Comparison of ENCODE assay signal across 13 mouse cellular contexts in the genomic region with DNA sequence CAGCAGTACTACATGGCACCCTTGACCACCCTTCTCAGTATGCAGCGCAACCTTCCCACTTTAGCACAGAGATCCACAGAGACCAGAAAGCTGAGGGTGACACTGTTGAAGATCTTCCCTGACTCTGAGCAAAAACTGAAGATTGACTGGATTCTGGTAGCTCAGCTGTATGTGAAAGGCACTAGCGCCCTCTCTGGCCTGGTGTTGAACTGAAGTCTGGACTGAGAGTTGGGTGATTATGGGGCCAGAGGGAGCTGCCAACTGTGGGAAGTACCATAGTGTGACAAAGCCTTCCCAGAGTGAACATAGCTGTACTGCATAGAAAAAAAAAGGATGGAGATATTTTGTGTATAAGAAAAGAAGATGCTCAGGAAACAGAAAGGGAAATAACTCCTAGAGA.
DNase-seq lines count a peak whose midpoint lies in the region; ATAC-seq and TF ChIP-seq lines count a peak whose summit lies in the region.
"Had no signal": no experiment of that assay in that cellular context is flagged by ENCODE, and none has a peak within 500 bp of the region (broad histone marks: within the 10 kb centered on the region; RNA-seq: fewer than 3 reads in every experiment).

No protein-coding gene starts in this region.

- H3K27me3 ChIP-seq in forebrain, postnatal 0 days (ENCODE audit: insufficient read depth, low read length) = no peaks in the 10 kb centered on the region
- no peaks in the 10 kb centered on the region for H3K27me3 ChIP-seq in forebrain, embryonic 12.5 days
- H3K27me3 ChIP-seq in liver, embryonic 14.5 days (ENCODE audit: control insufficient read depth, insufficient read depth, low read length) = no peaks in the 10 kb centered on the region
- H3K27me3 ChIP-seq in liver, embryonic 12.5 days (replicated peaks) = no peaks in the 10 kb centered on the region
- H3K27me3 ChIP-seq: heart, embryonic 15.5 days; hindbrain, embryonic 13.5 days; midbrain, embryonic 15.5 days; neural tube, embryonic 13.5 days had no signal

- no peak overlapping the region for H3K4me3 ChIP-seq in forebrain, postnatal 0 days (ENCODE audit: low read depth, low read length)
- no peak overlapping the region for H3K4me3 ChIP-seq in forebrain, embryonic 12.5 days (replicated peaks)
- H3K4me3 ChIP-seq in liver, embryonic 14.5 days (ENCODE audit: insufficient read depth in 1 of 2, low read depth in 2 of 2, low read length in 2 of 2) = no peak overlapping the region
- H3K4me3 ChIP-seq in liver, embryonic 12.5 days = no peak overlapping the region
- no peak overlapping the region for H3K4me3 ChIP-seq in ES-E14 (ENCODE audit: insufficient read depth in 1 of 2, low read depth in 1 of 2, low read length in 2 of 2, poor library complexity in 1 of 2, severe bottlenecking in 1 of 2)
- H3K4me3 ChIP-seq: heart, embryonic 15.5 days; hindbrain, embryonic 13.5 days; midbrain, embryonic 15.5 days; neural tube, embryonic 13.5 days had no signal

- in situ Hi-C loops in ES-E14 (cut with MboI; ENCODE audit: low sequenced_read_pairs in 2 of 2, unreplicated experiment in 2 of 2) = no loop called here

- TF ChIP-seq CTCF in forebrain, postnatal 0 days (IDR thresholded peaks at IDR 0.05; ENCODE audit: low read depth) = peak; percentile 19; the same call in 1 of the 2 replicates
- 0 out of 2 replicates have a peak, but pooled peaks have one; percentile 17 for TF ChIP-seq CTCF in liver, embryonic 14.5 days (IDR thresholded peaks at IDR 0.05; ENCODE audit: low read depth)

- no peak overlapping the region for H3K27ac ChIP-seq in forebrain, postnatal 0 days (ENCODE audit: low read depth, low read length)
- no peak overlapping the region for H3K27ac ChIP-seq in forebrain, embryonic 12.5 days
- H3K27ac ChIP-seq in liver, embryonic 14.5 days = no peak overlapping the region
- no peak overlapping the region for H3K27ac ChIP-seq in liver, embryonic 12.5 days
- H3K27ac ChIP-seq in ES-E14 (ENCODE audit: insufficient read depth, low read depth, low read length, poor library complexity, severe bottlenecking) = no peak overlapping the region
- H3K27ac ChIP-seq: heart, embryonic 15.5 days; hindbrain, embryonic 13.5 days; midbrain, embryonic 15.5 days; neural tube, embryonic 13.5 days had no signal

- no peaks in the 10 kb centered on the region for H3K9me3 ChIP-seq in forebrain, postnatal 0 days (ENCODE audit: low read length)
- no peaks in the 10 kb centered on the region for H3K9me3 ChIP-seq in forebrain, embryonic 12.5 days
- H3K9me3 ChIP-seq in liver, embryonic 14.5 days (ENCODE audit: control insufficient read depth, low read length) = no peaks in the 10 kb centered on the region
- no peaks in the 10 kb centered on the region for H3K9me3 ChIP-seq in liver, embryonic 12.5 days (replicated peaks)
- H3K9me3 ChIP-seq in ES-E14 (ENCODE audit: control insufficient read depth, insufficient read depth, low read depth, low read length) = no peaks in the 10 kb centered on the region
- H3K9me3 ChIP-seq: heart, embryonic 15.5 days; hindbrain, embryonic 13.5 days; midbrain, embryonic 15.5 days; neural tube, embryonic 13.5 days had no signal

- ATAC-seq in forebrain, postnatal 0 days = no peak
- no peak for ATAC-seq in forebrain, embryonic 12.5 days (ENCODE audit: low FRiP score)
- no peak for ATAC-seq in liver, embryonic 14.5 days (ENCODE audit: insufficient read depth)
- ATAC-seq in liver, embryonic 12.5 days = no peak
- ATAC-seq: midbrain, embryonic 15.5 days had no signal

- no peaks in the 10 kb centered on the region for H3K4me1 ChIP-seq in forebrain, postnatal 0 days (ENCODE audit: insufficient read depth)
- no peaks in the 10 kb centered on the region for H3K4me1 ChIP-seq in forebrain, embryonic 12.5 days
- no peaks in the 10 kb centered on the region for H3K4me1 ChIP-seq in liver, embryonic 14.5 days (replicated peaks; ENCODE audit: control insufficient read depth in 2 of 2, insufficient read depth in 2 of 2, low read length in 1 of 2)
- H3K4me1 ChIP-seq in liver, embryonic 12.5 days = no peaks in the 10 kb centered on the region
- H3K4me1 ChIP-seq in ES-E14 (ENCODE audit: control insufficient read depth in 2 of 2, insufficient read depth in 2 of 2, low read length in 2 of 2, poor library complexity in 1 of 2) = no peaks in the 10 kb centered on the region
- H3K4me1 ChIP-seq: heart, embryonic 15.5 days; hindbrain, embryonic 13.5 days; midbrain, embryonic 15.5 days; neural tube, embryonic 13.5 days had no signal

- H3K4me2 ChIP-seq in forebrain, postnatal 0 days (ENCODE audit: low read depth) = no peak overlapping the region
- H3K4me2 ChIP-seq in forebrain, embryonic 12.5 days = no peak overlapping the region
- H3K4me2 ChIP-seq in liver, embryonic 14.5 days (ENCODE audit: low read depth) = no peak overlapping the region
- H3K4me2 ChIP-seq in liver, embryonic 12.5 days = no peak overlapping the region
- H3K4me2 ChIP-seq: heart, embryonic 15.5 days; hindbrain, embryonic 13.5 days; midbrain, embryonic 15.5 days; neural tube, embryonic 13.5 days had no signal

- TF ChIP-seq EP300 in liver, embryonic 14.5 days (IDR thresholded peaks at IDR 0.05; ENCODE audit: low read depth) = no peak

- 62% methylated on average over 2 of the region's 2 CpGs for WGBS in forebrain, postnatal 0 days
- WGBS in forebrain, embryonic 12.5 days = 74% methylated on average over 2 of the region's 2 CpGs
- 50% methylated on average over 2 of the region's 2 CpGs for WGBS in liver, embryonic 14.5 days (ENCODE audit: insufficient replicate concordance)
- WGBS in liver, embryonic 12.5 days (ENCODE audit: insufficient replicate concordance) = 55% methylated on average over 2 of the region's 2 CpGs

- no peaks in the 10 kb centered on the region for H3K36me3 ChIP-seq in forebrain, postnatal 0 days (ENCODE audit: insufficient read depth)
- H3K36me3 ChIP-seq in forebrain, embryonic 12.5 days (replicated peaks) = no peaks in the 10 kb centered on the region
- H3K36me3 ChIP-seq in liver, embryonic 14.5 days (replicated peaks; ENCODE audit: control insufficient read depth, insufficient read depth, low read depth) = no peaks in the 10 kb centered on the region
- H3K36me3 ChIP-seq in liver, embryonic 12.5 days = no peaks in the 10 kb centered on the region
- H3K36me3 ChIP-seq in ES-E14 (ENCODE audit: control insufficient read depth, insufficient read depth, low read length, poor library complexity, severe bottlenecking) = no peaks in the 10 kb centered on the region
- H3K36me3 ChIP-seq: heart, embryonic 15.5 days; hindbrain, embryonic 13.5 days; midbrain, embryonic 15.5 days; neural tube, embryonic 13.5 days had no signal

- no peak for DNase-seq in forebrain, postnatal 0 days
- DNase-seq in liver, embryonic 14.5 days (ENCODE audit: low read depth in 3 of 3, low spot score in 3 of 3) = no peak
- peak; percentile 24 for DNase-seq in ES-E14 (ENCODE audit: low read depth, low spot score)
- peak; percentile 16 for DNase-seq in retina, postnatal 1 day
- no peak for DNase-seq in frontal cortex, postnatal 10 days (ENCODE audit: low spot score in 2 of 2)
- DNase-seq: adrenal gland, postnatal 36 days; kidney, adult 11 months had no signal

- no peak overlapping the region for H3K9ac ChIP-seq in forebrain, postnatal 0 days
- no peak overlapping the region for H3K9ac ChIP-seq in forebrain, embryonic 12.5 days
- no peak overlapping the region for H3K9ac ChIP-seq in liver, embryonic 14.5 days (replicated peaks)
- H3K9ac ChIP-seq in liver, embryonic 12.5 days = no peak overlapping the region
- H3K9ac ChIP-seq in ES-E14 (ENCODE audit: insufficient read depth, low read depth, low read length, poor library complexity, severe bottlenecking) = no peak overlapping the region
- H3K9ac ChIP-seq: heart, embryonic 15.5 days; hindbrain, embryonic 13.5 days; midbrain, embryonic 15.5 days; neural tube, embryonic 13.5 days had no signal

TF ChIP-seq in ES-E14, 5 proteins besides CTCF, POLR2A, EP300 and RAD21:
- TF ChIP-seq ZC3H11A (IDR thresholded peaks at IDR 0.05; ENCODE audit: borderline replicate concordance, low read depth, low read length) (no peak), HCFC1 (IDR thresholded peaks at IDR 0.05; ENCODE audit: borderline replicate concordance, insufficient read depth, low read length) (no peak), CHD2 (IDR thresholded peaks at IDR 0.05; ENCODE audit: low read depth, low read length) (no peak), MAFK (IDR thresholded peaks at IDR 0.05; ENCODE audit: insufficient read depth, low read depth, low read length) (no peak), ZNF384 (IDR thresholded peaks at IDR 0.05; ENCODE audit: low read depth, low read length) (no peak)

Comparison
In these comparisons a context has a peak if more than half of its experiments do, and no peak if none do; other contexts are left out.
1. DNase-seq: peak in ES-E14 (single experiment) and retina, postnatal 1 day (single experiment); none in forebrain, postnatal 0 days (single experiment), liver, embryonic 14.5 days (0 of 3) and frontal cortex, postnatal 10 days (0 of 2).